Mouse (Mus musculus) hindbrain, embryonic 15.5 days (tissue): ENCODE data around the gene Disp1. TPM values are rescaled to one million over a fixed set of nuclear protein-coding genes. Genes with fewer than 3 reads are reported as not detected.

Source experiments
- ATAC-seq: fragments of 200-750 bp; cut with Nextera tagmentation; 2 replicates; pipeline ENCODE4 v1.8.0; 2017; ENCODE audit warnings: low read depth, moderate number of reproducible peaks, moderate TSS enrichment; ENCODE audit not compliant: low FRiP score
- H3K27ac ChIP-seq: fragments of 300-500 bp; sonication (generic); replicated peaks from 2 replicates; pipeline ENCODE4 v1.5.1; 2015; ENCODE audit warnings: mild to moderate bottlenecking, inconsistent platforms
- H3K27me3 ChIP-seq: fragments of 300-500 bp; sonication (generic); 2 replicates; pipeline ENCODE4 v1.6.1; 2015; ENCODE audit warnings: control low read depth, inconsistent platforms
- H3K36me3 ChIP-seq: fragments of 300-500 bp; sonication (generic); 2 replicates; pipeline ENCODE4 v1.6.1; 2015; ENCODE audit warnings: control low read depth, inconsistent platforms
- H3K4me1 ChIP-seq: fragments of 300-500 bp; sonication (generic); replicated peaks from 2 replicates; pipeline ENCODE4 v1.6.1; 2015; ENCODE audit warnings: control low read depth, inconsistent platforms
- H3K4me2 ChIP-seq: fragments of 300-500 bp; sonication (generic); 2 replicates; pipeline ENCODE4 v1.6.1; 2015; ENCODE audit warnings: moderate library complexity, mild to moderate bottlenecking, inconsistent platforms
- H3K4me3 ChIP-seq: fragments of 300-500 bp; sonication (generic); 2 replicates; pipeline ENCODE4 v1.5.1; 2015; ENCODE audit warnings: mild to moderate bottlenecking, inconsistent platforms
- H3K9ac ChIP-seq: fragments of 300-500 bp; sonication (generic); 2 replicates; pipeline ENCODE4 v1.6.1; 2015; ENCODE audit warnings: inconsistent platforms
- H3K9me3 ChIP-seq: fragments of 300-500 bp; sonication (generic); 2 replicates; pipeline ENCODE4 v1.6.1; 2016; ENCODE audit warnings: control low read depth, inconsistent platforms
- WGBS: fragments of 180-500 bp; shearing (Covaris S2); methylation state at CpG from one replicate; pipeline ENCODE4 v1.1.7; 2015; 5-methylcytosine and 5-hydroxymethylcytosine counted together
- polyA plus RNA-seq: library from polyadenylated mRNA; unstranded; fragments of >200 nt; fragmentation: Nextera tagmentation; extraction: Ambion mirVana; gene quantifications from 2 replicates; pipeline ENCODE4 v1.2.1, GENCODE M21; 2015

Gene Disp1
- polyA plus RNA-seq, 1 experiment from 2014 or later = 8.1 TPM

GRCm38 (mm10) chr1:183232985-183233678 is 11.8 kb upstream of the Disp1 start:
- ATAC-seq = no peak; the same call in 1 of the 2 replicates
- no peaks in the 10 kb centered on the region for H3K27me3 ChIP-seq
- H3K9me3 ChIP-seq = no peaks in the 10 kb centered on the region
- no peak overlapping the region for H3K4me3 ChIP-seq
- no peaks in the 10 kb centered on the region for H3K4me1 ChIP-seq
- no peaks in the 10 kb centered on the region for H3K36me3 ChIP-seq
- H3K9ac ChIP-seq = no peak overlapping the region
- no peak overlapping the region for H3K27ac ChIP-seq
- H3K4me2 ChIP-seq = no peak overlapping the region
- 80% methylated on average over 7 of the region's 7 CpGs for WGBS

- Histone ChIP-seq H3K36me3 (no peaks in the 10 kb centered on the region), H3K4me1 (no peaks in the 10 kb centered on the region), H3K27ac (no peak overlapping the region), H3K4me2 (no peak overlapping the region), H3K27me3 (no peaks in the 10 kb centered on the region), H3K4me3 (no peak overlapping the region), H3K9me3 (no peaks in the 10 kb centered on the region), H3K9ac (no peak overlapping the region)
- no peak for ATAC-seq
- WGBS = 83% methylated on average over 7 of the region's 7 CpGs
These were observed 6.1 kb upstream of the Disp1 start for GRCm38 (mm10) chr1:183227469-183227868.

GRCm38 (mm10) chr1:183219021-183219420 is 2.3 kb downstream of the Disp1 start:
- no peak overlapping the region for H3K27ac ChIP-seq
- 90% methylated on average over 6 of the region's 6 CpGs for WGBS
- no peaks in the 10 kb centered on the region for H3K9me3 ChIP-seq
- H3K4me2 ChIP-seq = no peak overlapping the region
- no peak for ATAC-seq
- H3K4me1 ChIP-seq = peaks cover 19% of the 10 kb centered on the region
- no peak overlapping the region for H3K4me3 ChIP-seq
- no peak overlapping the region for H3K9ac ChIP-seq
- no peaks in the 10 kb centered on the region for H3K27me3 ChIP-seq
- no peaks in the 10 kb centered on the region for H3K36me3 ChIP-seq

DNA sequence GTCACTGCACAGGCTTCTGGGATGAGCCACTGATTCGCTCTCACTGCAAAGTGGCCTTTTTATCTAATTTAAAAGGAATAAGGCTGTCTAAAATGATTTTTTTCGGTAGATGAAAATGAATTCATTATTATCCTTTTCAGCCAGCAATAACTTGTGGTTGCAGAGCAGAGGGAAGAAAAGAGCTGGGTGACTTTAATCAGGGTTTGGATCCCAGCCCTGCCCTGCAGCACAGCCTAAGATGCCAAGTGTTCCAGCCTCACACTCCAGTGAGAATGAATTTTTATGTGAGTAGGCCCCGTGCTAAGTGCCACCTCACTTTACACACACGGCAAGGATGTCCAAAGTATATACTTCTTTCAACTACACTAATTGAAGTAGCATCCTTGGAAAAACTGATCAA is 4.6 kb downstream of the Disp1 start:
- H3K36me3 ChIP-seq = no peaks in the 10 kb centered on the region
- WGBS = 71% methylated on average over 4 of the region's 4 CpGs
- no peak for ATAC-seq
- H3K9me3 ChIP-seq = no peaks in the 10 kb centered on the region
- no peak overlapping the region for H3K4me2 ChIP-seq
- H3K27me3 ChIP-seq = no peaks in the 10 kb centered on the region
- peaks cover 19% of the 10 kb centered on the region for H3K4me1 ChIP-seq
- no peak overlapping the region for H3K9ac ChIP-seq
- H3K4me3 ChIP-seq = no peak overlapping the region
- no peak overlapping the region for H3K27ac ChIP-seq

DNA sequence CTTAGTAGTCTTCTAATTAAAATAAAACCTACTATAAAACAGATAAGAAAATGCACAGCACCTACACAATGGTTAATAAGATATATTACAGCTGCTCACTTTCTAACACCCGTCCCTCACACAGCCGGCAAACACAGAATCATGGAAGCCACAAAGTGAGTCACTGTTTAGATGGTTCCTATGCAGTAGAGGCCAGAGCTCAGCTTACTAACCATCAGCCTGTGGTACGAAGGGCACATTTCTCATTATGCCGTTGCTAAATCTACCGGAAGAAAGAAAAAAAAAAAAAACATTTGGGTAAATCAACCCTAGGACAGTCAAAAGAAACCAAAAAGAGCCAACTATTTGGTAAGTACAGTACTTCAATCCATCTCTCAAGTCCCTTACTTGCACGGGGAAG is 5.6 kb downstream of the Disp1 start:
- H3K27ac ChIP-seq = no peak overlapping the region
- H3K9me3 ChIP-seq = no peaks in the 10 kb centered on the region
- 91% methylated on average over 6 of the region's 6 CpGs for WGBS
- no peak overlapping the region for H3K4me3 ChIP-seq
- no peak overlapping the region for H3K9ac ChIP-seq
- H3K36me3 ChIP-seq = no peaks in the 10 kb centered on the region
- no peak for ATAC-seq
- peaks cover 19% of the 10 kb centered on the region for H3K4me1 ChIP-seq
- H3K4me2 ChIP-seq = no peak overlapping the region
- no peaks in the 10 kb centered on the region for H3K27me3 ChIP-seq

- Histone ChIP-seq H3K27ac (no peak overlapping the region), H3K9me3 (no peaks in the 10 kb centered on the region), H3K4me2 (no peak overlapping the region), H3K36me3 (no peaks in the 10 kb centered on the region), H3K4me1 (peaks cover 6% of the 10 kb centered on the region; the same call in 1 of the 2 replicates), H3K27me3 (no peaks in the 10 kb centered on the region), H3K9ac (no peak overlapping the region), H3K4me3 (no peak overlapping the region)
- 89% methylated on average over 6 of the region's 6 CpGs for WGBS
- ATAC-seq = no peak
These were observed 7.5 kb downstream of the Disp1 start for GRCm38 (mm10) chr1:183213850-183214249.

GRCm38 (mm10) chr1:183212757-183213211 is 8.5 kb downstream of the Disp1 start:
- Histone ChIP-seq H3K4me3 (no peak overlapping the region), H3K9me3 (no peaks in the 10 kb centered on the region), H3K4me1 (peaks cover 6% of the 10 kb centered on the region; the same call in 1 of the 2 replicates), H3K4me2 (no peak overlapping the region), H3K27me3 (no peaks in the 10 kb centered on the region), H3K27ac (no peak overlapping the region), H3K9ac (no peak overlapping the region), H3K36me3 (no peaks in the 10 kb centered on the region)
- no peak for ATAC-seq
- WGBS = 76% methylated on average over 6 of the region's 6 CpGs

GRCm38 (mm10) chr1:183210115-183210514 is 11.2 kb downstream of the Disp1 start:
- no peak overlapping the region for H3K4me2 ChIP-seq
- no peak for ATAC-seq
- no peak overlapping the region for H3K27ac ChIP-seq
- H3K4me3 ChIP-seq = no peak overlapping the region
- WGBS = 88% methylated on average over 8 of the region's 8 CpGs
- no peaks in the 10 kb centered on the region for H3K27me3 ChIP-seq
- no peak overlapping the region for H3K9ac ChIP-seq
- no peaks in the 10 kb centered on the region for H3K9me3 ChIP-seq
- no peaks in the 10 kb centered on the region for H3K36me3 ChIP-seq
- no peaks in the 10 kb centered on the region for H3K4me1 ChIP-seq

DNA sequence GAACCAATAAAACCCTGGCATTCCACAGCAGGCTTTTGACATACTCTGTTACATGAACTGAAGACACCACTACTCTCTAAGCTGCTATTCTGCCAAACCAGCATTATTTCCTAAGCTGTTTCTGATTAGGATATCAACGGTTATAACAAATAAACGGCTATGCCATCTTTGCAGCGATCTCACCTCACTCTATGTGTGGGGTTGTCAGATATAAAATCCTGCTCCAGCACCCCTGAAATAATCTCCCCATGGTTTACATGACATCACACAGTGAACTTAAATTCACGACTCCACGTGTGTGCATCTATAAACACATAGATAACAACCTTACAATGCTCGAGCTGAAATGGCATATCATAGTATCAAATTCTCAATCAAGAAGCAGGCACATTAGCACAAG is 13.7 kb downstream of the Disp1 start:
- Histone ChIP-seq H3K4me1 (no peaks in the 10 kb centered on the region), H3K9me3 (no peaks in the 10 kb centered on the region), H3K27me3 (no peaks in the 10 kb centered on the region), H3K4me2 (no peak overlapping the region), H3K27ac (no peak overlapping the region), H3K9ac (no peak overlapping the region), H3K4me3 (no peak overlapping the region), H3K36me3 (no peaks in the 10 kb centered on the region)
- ATAC-seq = no peak
- 89% methylated on average over 6 of the region's 6 CpGs for WGBS

GRCm38 (mm10) chr1:183207141-183207540 is 14.2 kb downstream of the Disp1 start:
- Histone ChIP-seq H3K4me3 (no peak overlapping the region), H3K9ac (no peak overlapping the region), H3K9me3 (no peaks in the 10 kb centered on the region), H3K4me2 (no peak overlapping the region), H3K4me1 (no peaks in the 10 kb centered on the region), H3K27ac (no peak overlapping the region), H3K36me3 (no peaks in the 10 kb centered on the region), H3K27me3 (no peaks in the 10 kb centered on the region)
- no peak for ATAC-seq
- 73% methylated on average over 3 of the region's 3 CpGs for WGBS

DNA sequence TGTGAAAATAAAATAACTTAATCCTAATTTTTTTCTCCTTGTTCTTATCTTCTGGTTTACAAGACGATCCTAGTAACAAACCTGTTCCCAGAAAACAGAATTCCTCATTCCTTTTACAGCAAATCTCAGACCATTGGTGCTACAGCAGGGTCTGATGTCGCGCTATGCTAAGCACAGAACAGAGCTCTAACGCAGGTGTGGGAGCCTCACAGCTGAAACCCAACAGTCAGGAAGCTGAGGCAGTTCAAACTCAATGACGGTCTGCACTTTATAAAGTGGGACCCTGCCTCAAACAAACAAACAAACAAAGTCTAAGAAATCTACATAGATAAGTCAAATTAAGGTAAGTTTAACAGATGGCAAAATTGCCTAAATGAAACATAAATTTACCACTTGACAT is 20.4 kb downstream of the Disp1 start:
- Histone ChIP-seq H3K36me3 (no peaks in the 10 kb centered on the region), H3K4me1 (0 out of 2 replicates have a peak, but pooled peaks cover 4% of the 10 kb centered on the region), H3K27ac (no peak overlapping the region), H3K9ac (no peak overlapping the region), H3K4me2 (no peak overlapping the region), H3K4me3 (no peak overlapping the region), H3K27me3 (no peaks in the 10 kb centered on the region), H3K9me3 (no peaks in the 10 kb centered on the region)
- ATAC-seq = no peak
- WGBS = 86% methylated on average over 5 of the region's 5 CpGs

DNA sequence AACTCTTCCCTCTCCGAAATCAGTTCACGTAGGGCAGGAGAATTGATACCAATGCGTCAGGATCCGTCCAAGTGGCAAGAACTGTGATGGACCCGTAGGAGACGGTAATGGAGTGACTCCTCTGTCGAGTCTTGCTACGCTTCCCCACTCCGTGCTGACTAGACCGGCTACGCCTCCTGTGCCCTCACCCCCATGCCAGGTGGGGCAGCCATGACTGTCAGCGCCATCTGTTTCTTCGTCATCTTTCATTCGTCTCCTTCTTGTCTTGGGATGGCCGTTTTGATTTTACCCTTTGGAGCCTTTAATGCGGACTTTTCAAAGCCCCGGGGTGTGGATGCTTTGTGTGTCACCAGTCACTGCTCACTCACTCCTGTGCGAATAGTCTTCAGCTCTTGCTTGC is 26.6 kb downstream of the Disp1 start:
- H3K9ac ChIP-seq = no peak overlapping the region
- no peak for ATAC-seq
- WGBS = 87% methylated on average over 18 of the region's 18 CpGs

DNA sequence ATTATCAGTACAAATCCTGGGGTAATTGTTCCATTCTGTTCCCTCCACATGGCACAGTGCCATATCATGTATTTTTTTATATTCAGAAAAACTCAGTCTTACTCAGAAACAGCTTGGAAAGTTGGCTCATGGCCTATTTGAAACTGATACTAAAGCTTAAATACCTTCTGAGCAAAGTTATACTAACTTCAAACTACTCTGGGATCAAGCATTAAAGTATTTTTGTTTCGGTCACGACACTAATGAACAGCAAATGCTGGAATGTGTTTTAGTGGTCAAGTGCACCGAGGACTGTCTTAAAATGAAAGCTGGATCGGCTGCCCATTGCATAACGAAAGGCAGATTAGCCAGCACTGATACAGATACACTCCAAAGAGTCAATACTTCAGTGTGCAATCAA is 27.2 kb downstream of the Disp1 start:
- no peak overlapping the region for H3K4me3 ChIP-seq
- peaks cover 23% of the 10 kb centered on the region for H3K4me1 ChIP-seq
- no peaks in the 10 kb centered on the region for H3K27me3 ChIP-seq
- 82% methylated on average over 5 of the region's 5 CpGs for WGBS
- no peak overlapping the region for H3K4me2 ChIP-seq
- no peak for ATAC-seq
- H3K9me3 ChIP-seq = no peaks in the 10 kb centered on the region
- H3K36me3 ChIP-seq = no peaks in the 10 kb centered on the region
- no peak overlapping the region for H3K27ac ChIP-seq
- H3K9ac ChIP-seq = no peak overlapping the region

More for the DNA sequence above, 26.6 kb downstream of the Disp1 start:
- no peaks in the 10 kb centered on the region for H3K36me3 ChIP-seq
- H3K4me1 ChIP-seq = peaks cover 17% of the 10 kb centered on the region
- H3K27me3 ChIP-seq = no peaks in the 10 kb centered on the region
- H3K27ac ChIP-seq = no peak overlapping the region
- H3K4me3 ChIP-seq = no peak overlapping the region
- no peaks in the 10 kb centered on the region for H3K9me3 ChIP-seq
- no peak overlapping the region for H3K4me2 ChIP-seq
